Mouse (Mus musculus) cortical plate, adult 2 months (tissue): ENCODE data around the gene Hist1h2bc.

Experiments
- CTCF ChIP-seq: fragments of 200-500 bp; IDR thresholded peaks from 2 replicates; pipeline ENCODE4 v1.5.1; 2011; ENCODE audit warnings: mild to moderate bottlenecking, control low read depth, low read length; ENCODE audit not compliant: insufficient read depth; ENCODE audit errors: extremely low read depth
- POLR2A ChIP-seq: fragments of 200-500 bp; IDR thresholded peaks from 2 replicates; pipeline ENCODE4 v1.6.1; 2011; ENCODE audit warnings: mild to moderate bottlenecking, low read length, control low read depth; ENCODE audit not compliant: insufficient read depth; ENCODE audit errors: extremely low read depth

DNA sequence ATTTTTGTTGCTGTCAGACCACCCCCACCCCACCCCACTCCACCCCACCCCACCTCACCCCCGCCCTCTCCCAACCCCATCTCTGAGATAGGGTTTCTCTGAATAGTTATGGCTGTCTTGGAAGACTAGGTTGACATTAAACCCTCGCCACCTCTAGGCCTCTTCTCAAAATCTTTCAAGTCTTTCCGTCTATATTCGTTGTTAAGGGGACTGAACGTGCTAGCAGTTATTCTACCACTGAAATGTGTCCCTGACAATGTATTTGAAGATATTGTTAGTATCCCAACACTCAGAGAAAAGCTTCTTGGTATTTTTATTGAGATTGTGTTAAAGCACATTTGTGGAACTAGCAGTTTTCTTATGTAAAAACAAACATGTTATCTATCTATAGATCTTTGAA, 56.9 kb downstream of the Hist1h2bc start:
- TF ChIP-seq CTCF (no peak), POLR2A (no peak)
